In genomic region chr16:92102115-92102514, GRCm38 (mm10) we compare ENCODE assay signal across 20 mouse cellular contexts. TPM values are rescaled to one million over a fixed set of nuclear protein-coding genes. Genes with fewer than 3 reads are reported as not detected.
DNase-seq lines count a peak whose midpoint lies in the region; ATAC-seq lines count a peak whose summit lies in the region.
"Had no signal": no experiment of that assay in that cellular context is flagged by ENCODE, and none has a peak within 500 bp of the region (broad histone marks: within the 10 kb centered on the region; RNA-seq: fewer than 3 reads in every experiment).

No protein-coding gene starts in this region.

- H3K27ac ChIP-seq in heart, embryonic 10.5 days, result 0 out of 2 replicates have a peak overlapping the region, but pooled peaks have one; percentile 16
- no peak overlapping the region for H3K27ac ChIP-seq in midbrain, embryonic 11.5 days (ENCODE audit: low read depth, low read length)
- no peak overlapping the region for H3K27ac ChIP-seq in midbrain, embryonic 13.5 days
- H3K27ac ChIP-seq: hindbrain, embryonic 15.5 days; liver, embryonic 14.5 days; midbrain, embryonic 15.5 days; neural tube, embryonic 13.5 days; stomach, embryonic 15.5 days had no signal

- no peaks in the 10 kb centered on the region for H3K27me3 ChIP-seq in heart, embryonic 10.5 days (ENCODE audit: insufficient read depth, poor library complexity, severe bottlenecking)
- H3K27me3 ChIP-seq in midbrain, embryonic 11.5 days (ENCODE audit: control insufficient read depth, insufficient read depth, low read length), result no peaks in the 10 kb centered on the region
- no peaks in the 10 kb centered on the region for H3K27me3 ChIP-seq in midbrain, embryonic 13.5 days
- H3K27me3 ChIP-seq: CH12.LX; hindbrain, embryonic 15.5 days; midbrain, embryonic 15.5 days; neural tube, embryonic 13.5 days; stomach, embryonic 15.5 days had no signal

- H3K4me2 ChIP-seq in midbrain, embryonic 11.5 days, result no peak overlapping the region
- no peak overlapping the region for H3K4me2 ChIP-seq in midbrain, embryonic 13.5 days (replicated peaks)
- H3K4me2 ChIP-seq: hindbrain, embryonic 15.5 days; midbrain, embryonic 15.5 days; neural tube, embryonic 13.5 days; stomach, embryonic 15.5 days had no signal

- peak; percentile 70 for DNase-seq in heart, embryonic 10.5 days (ENCODE audit: low spot score)
- no peak for DNase-seq in heart, postnatal 25 days (ENCODE audit: low spot score)
- peak; percentile 69 for DNase-seq in midbrain, embryonic 11.5 days (ENCODE audit: low spot score, missing footprints)
- DNase-seq in adrenal gland, postnatal 36 days, result peak; percentile 58 to 65
- peak; percentile 10 for DNase-seq in mesoderm, embryonic 11.5 days (ENCODE audit: low read depth, low spot score)
- DNase-seq in lung, postnatal 14 days, result no peak
- DNase-seq: cerebellum, adult 11 months; kidney, adult 8-10 months; thymus, postnatal 36 days had no signal

- H3K36me3 ChIP-seq in heart, embryonic 10.5 days, result peaks cover 19% of the 10 kb centered on the region
- H3K36me3 ChIP-seq in midbrain, embryonic 11.5 days (ENCODE audit: control insufficient read depth, insufficient read depth, low read length), result no peaks in the 10 kb centered on the region; the same call in 1 of the 2 replicates
- peaks cover 16% of the 10 kb centered on the region; the same call in 1 of the 2 replicates for H3K36me3 ChIP-seq in midbrain, embryonic 13.5 days
- H3K36me3 ChIP-seq: hindbrain, embryonic 15.5 days; midbrain, embryonic 15.5 days had no signal

- intact Hi-C loops in heart, postnatal 25 days (cut with DNase I), result no loop called here

- H3K4me3 ChIP-seq in heart, embryonic 10.5 days, result no peak overlapping the region
- no peak overlapping the region for H3K4me3 ChIP-seq in midbrain, embryonic 11.5 days (ENCODE audit: low read depth, low read length)
- no peak overlapping the region for H3K4me3 ChIP-seq in midbrain, embryonic 13.5 days (replicated peaks)
- H3K4me3 ChIP-seq: hindbrain, embryonic 15.5 days; midbrain, embryonic 15.5 days; neural tube, embryonic 13.5 days; stomach, embryonic 15.5 days had no signal

- H3K9ac ChIP-seq in midbrain, embryonic 11.5 days (ENCODE audit: low read length), result no peak overlapping the region
- no peak overlapping the region for H3K9ac ChIP-seq in midbrain, embryonic 13.5 days (replicated peaks)
- H3K9ac ChIP-seq: hindbrain, embryonic 15.5 days; liver, embryonic 14.5 days; midbrain, embryonic 15.5 days; neural tube, embryonic 13.5 days; stomach, embryonic 15.5 days had no signal

- H3K4me1 ChIP-seq in heart, embryonic 10.5 days, result peaks cover 33% of the 10 kb centered on the region
- peaks cover 6% of the 10 kb centered on the region for H3K4me1 ChIP-seq in midbrain, embryonic 11.5 days (ENCODE audit: control insufficient read depth, insufficient read depth, low read length)
- peaks cover 35% of the 10 kb centered on the region for H3K4me1 ChIP-seq in midbrain, embryonic 13.5 days (replicated peaks)

- no peaks in the 10 kb centered on the region for H3K9me3 ChIP-seq in heart, embryonic 10.5 days
- no peaks in the 10 kb centered on the region for H3K9me3 ChIP-seq in midbrain, embryonic 11.5 days (ENCODE audit: control insufficient read depth, low read length)
- no peaks in the 10 kb centered on the region for H3K9me3 ChIP-seq in midbrain, embryonic 13.5 days
- H3K9me3 ChIP-seq: hindbrain, embryonic 15.5 days; midbrain, embryonic 15.5 days; neural tube, embryonic 13.5 days; stomach, embryonic 15.5 days had no signal

- no peak for ATAC-seq in midbrain, embryonic 11.5 days (ENCODE audit: low FRiP score)
- ATAC-seq in midbrain, embryonic 13.5 days, result no peak
- ATAC-seq: forebrain, embryonic 16.5 days; midbrain, embryonic 15.5 days had no signal

- WGBS in heart, embryonic 10.5 days, result 82% methylated on average over 5 of the region's 5 CpGs
- WGBS in midbrain, embryonic 11.5 days, result 81% methylated on average over 5 of the region's 5 CpGs
- WGBS in midbrain, embryonic 13.5 days, result 88% methylated on average over 5 of the region's 5 CpGs

RNA-seq across cellular contexts. Expression of gene Slc5a3, which starts 44.0 kb away (rescaled TPM):
- 6.0 and 7.0 TPM in 2 replicates for polyA plus RNA-seq in heart, embryonic 10.5 days (2016; fragmentation: Nextera tagmentation; extraction: Ambion mirVana)
- total RNA-seq in heart, postnatal 25 days (2021), result 1 to 10 TPM; 6.3 to 7.7 TPM
- polyA plus RNA-seq in midbrain, embryonic 11.5 days (2014; fragmentation: Nextera tagmentation; extraction: Ambion mirVana), result 11.5 and 13.7 TPM in 2 replicates
- 16.3 and 16.8 TPM in 2 replicates for polyA plus RNA-seq in midbrain, embryonic 13.5 days (2015; fragmentation: Nextera tagmentation; extraction: Ambion mirVana)
- total RNA-seq in adrenal gland, postnatal 36 days (2021), result 10 to 100 TPM; 26.4 to 59.1 TPM

RNA-seq across cellular contexts. Expression of gene Gm49711, which starts 44.0 kb away (rescaled TPM):
- polyA plus RNA-seq in heart, embryonic 10.5 days (2016; fragmentation: Nextera tagmentation; extraction: Ambion mirVana), result 0.21 TPM in 1 of 2 replicates, not detected in the other
- not detected for total RNA-seq in heart, postnatal 25 days (2021)
- polyA plus RNA-seq in midbrain, embryonic 11.5 days (2014; fragmentation: Nextera tagmentation; extraction: Ambion mirVana), result 0.19 TPM in 1 of 2 replicates, not detected in the other
- polyA plus RNA-seq in midbrain, embryonic 13.5 days (2015; fragmentation: Nextera tagmentation; extraction: Ambion mirVana), result 0.49 and 0.54 TPM in 2 replicates
- not detected for total RNA-seq in adrenal gland, postnatal 36 days (2021)
- total RNA-seq: CH12.LX; granulocyte monocyte progenitor cell, adult 5-6 weeks; layer of hippocampus, adult 18-20 months; left cerebral cortex, postnatal 25 days had no signal
- polyA plus RNA-seq: liver, embryonic 14.5 days; stomach, embryonic 15.5 days had no signal

RNA-seq across cellular contexts. Expression of gene Mrps6, which starts 44.0 kb away (rescaled TPM):
- polyA plus RNA-seq in heart, embryonic 10.5 days (2016; fragmentation: Nextera tagmentation; extraction: Ambion mirVana), result 119 and 122 TPM in 2 replicates
- total RNA-seq in heart, postnatal 25 days (2021), result 10 to 100 TPM; 60.6 to 63.2 TPM
- polyA plus RNA-seq in midbrain, embryonic 11.5 days (2014; fragmentation: Nextera tagmentation; extraction: Ambion mirVana), result 118 and 122 TPM in 2 replicates
- 149 and 153 TPM in 2 replicates for polyA plus RNA-seq in midbrain, embryonic 13.5 days (2015; fragmentation: Nextera tagmentation; extraction: Ambion mirVana)
- total RNA-seq in adrenal gland, postnatal 36 days (2021), result 100 to 1,000 TPM in 1 of 2 experiments, 10 to 100 TPM in 1; 84.1 to 117 TPM

Comparison
In these comparisons a context has a peak if more than half of its experiments do, and no peak if none do; other contexts are left out.
1. DNase-seq: peak in heart, embryonic 10.5 days (single experiment), midbrain, embryonic 11.5 days (single experiment), adrenal gland, postnatal 36 days (2 of 2) and mesoderm, embryonic 11.5 days (single experiment); none in heart, postnatal 25 days (single experiment) and lung, postnatal 14 days (single experiment).